Mouse (Mus musculus) heart, adult 18-20 months (tissue): Measurements from ENCODE around the gene Spout1. TPM values are rescaled to one million over a fixed set of nuclear protein-coding genes. Genes with fewer than 3 reads are reported as not detected.
A peak's percentile ranks its signal among the peaks of the same experiment; 100 is the strongest.

Source experiments
- DNase-seq, 2 experiments: peaks; one replicate each; pipeline ENCODE4 v3.0.0; 2021 to 2022; ENCODE audit warnings: mixed read lengths in 1 of 2
- long read RNA-seq, 2 experiments: library from polyadenylated mRNA; stranded (forward); transcript quantifications; one replicate each; pipeline ENCODE4 v2.0.0; 2021
- total RNA-seq, 2 experiments: library from RNA; stranded (reverse); gene quantifications; 2 replicates each; pipeline ENCODE4 v1.2.3; 2021

Spout1 gene
- 1 to 10 TPM; 4.8 to 6.4 TPM for total RNA-seq
- long read RNA-seq, experiment 1, transcript Spout1-201 (12 exons, 1,805 nt): major isoform, 5 of 6 reads
- long read RNA-seq, experiment 1, partial matches to known transcripts: 1 of 6 reads
- long read RNA-seq, experiment 1, other reads (novel, unspliced or antisense): 0 of 6 reads
- long read RNA-seq, experiment 2, partial matches to known transcripts: 0 of 3 reads
- long read RNA-seq, experiment 2, other reads (novel, unspliced or antisense): 1 of 3 reads

DNA sequence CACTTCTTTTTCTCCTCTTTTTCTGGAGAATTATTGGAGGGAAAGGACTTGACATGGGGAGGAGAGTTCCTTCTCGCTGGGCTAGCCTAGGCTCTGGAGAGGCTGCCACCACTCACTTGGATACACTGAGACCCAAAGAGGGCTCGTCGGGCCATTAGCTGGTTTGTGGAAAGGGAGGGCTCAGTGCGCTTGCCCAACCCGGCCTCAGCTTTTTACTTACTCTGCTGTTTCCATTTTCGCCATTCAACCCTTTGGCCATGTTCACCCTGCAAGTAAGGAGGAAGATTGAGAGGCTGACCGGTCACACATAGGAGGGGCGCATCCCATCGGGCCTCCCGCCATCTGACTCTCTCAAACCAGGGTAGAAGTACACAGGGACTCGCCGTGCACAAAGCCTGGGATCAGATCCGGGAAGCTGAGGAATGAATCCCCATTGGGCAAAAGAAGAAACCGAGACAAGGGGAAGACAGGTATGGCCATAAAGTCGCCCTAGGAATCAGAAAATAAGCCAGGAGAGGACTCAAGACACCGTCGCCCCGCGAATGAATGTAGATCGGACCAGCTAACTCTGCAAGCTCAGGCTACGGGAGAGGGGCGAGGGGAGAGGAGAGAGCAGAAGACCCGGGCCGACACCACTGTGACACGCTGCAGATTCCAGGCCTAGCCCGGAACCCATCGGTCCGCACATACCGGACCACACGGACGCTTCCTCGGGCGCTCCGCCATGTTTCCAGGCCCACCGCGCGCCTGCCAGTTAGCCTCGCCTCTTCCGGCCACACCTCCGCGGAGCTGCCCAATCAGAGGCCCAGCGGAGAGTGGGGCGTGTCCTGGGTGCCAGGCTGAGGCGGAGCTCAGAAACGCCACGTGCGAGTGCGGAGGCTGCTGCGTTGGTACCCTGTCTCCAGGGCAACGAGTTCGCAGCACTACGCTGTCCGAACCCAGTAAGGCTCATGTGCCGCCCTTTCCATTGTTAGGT is at the start of gene Spout1:
TSS of gene Spout1 (minus strand) at position 760 of the 976 bp plus-strand sequence.
- DNase-seq: peak; percentile 96 to 97

DNA sequence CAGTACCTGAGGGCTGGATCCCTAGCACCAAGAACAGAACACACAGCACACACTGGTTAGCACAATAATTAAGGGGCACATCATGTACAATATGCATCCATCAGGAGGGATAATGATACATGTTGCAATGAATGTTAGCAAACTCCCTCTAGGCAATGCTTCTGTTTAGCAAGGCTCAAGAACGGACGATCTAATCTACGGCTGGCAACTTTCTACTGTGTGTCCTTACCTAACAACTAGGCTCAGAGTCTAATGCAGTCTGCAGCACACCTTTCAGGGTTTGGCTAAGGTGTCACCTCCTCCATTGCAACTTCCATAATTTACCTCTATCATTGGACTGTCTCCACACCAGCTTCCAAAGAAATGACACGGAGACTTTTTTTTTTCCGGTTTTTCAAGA is 38.0 kb upstream of the Spout1 start:
- no peak for DNase-seq

DNA sequence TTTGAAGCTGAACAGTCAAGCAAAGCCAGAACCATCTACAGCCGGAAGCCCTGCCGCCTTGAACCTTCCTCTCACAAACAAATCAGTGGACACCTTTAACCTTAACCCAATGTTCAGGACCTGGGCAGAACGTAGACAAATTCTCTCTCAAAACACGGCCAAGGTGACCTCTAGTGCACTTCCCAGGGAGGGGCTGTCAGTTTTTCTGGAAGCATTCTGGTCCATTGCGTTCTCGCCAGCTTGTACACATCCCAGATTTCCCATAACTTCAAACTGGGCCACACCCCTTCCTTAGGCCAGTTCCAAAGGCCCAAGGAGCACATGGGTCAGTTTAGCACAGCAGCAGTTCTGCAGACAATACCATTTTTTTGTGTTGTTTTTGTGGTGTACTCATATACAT is 37.2 kb upstream of the Spout1 start:
- DNase-seq: peak; percentile 57 to 80

DNA sequence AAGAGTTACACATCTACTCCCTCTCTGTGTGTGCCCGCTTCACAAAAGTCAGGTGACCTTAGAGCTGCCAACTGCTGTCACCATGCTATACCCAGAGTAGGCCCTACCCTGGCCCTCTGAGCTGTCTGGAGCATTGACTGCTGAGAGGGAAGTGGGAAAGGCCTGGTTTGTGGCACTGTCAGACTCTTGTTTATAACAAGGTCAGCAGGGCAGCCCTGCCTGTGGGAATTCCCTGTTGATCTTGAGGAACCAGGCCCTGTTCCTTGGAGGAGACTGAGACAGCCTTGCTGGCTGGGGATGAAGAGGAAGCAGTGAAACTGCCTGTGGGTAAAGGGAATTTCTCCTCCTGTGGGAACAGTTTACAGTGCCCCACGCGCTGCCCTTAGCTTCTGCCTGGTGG is 36.5 kb upstream of the Spout1 start:
- peak in 1 of 2 experiments; percentile 45 for DNase-seq

DNA sequence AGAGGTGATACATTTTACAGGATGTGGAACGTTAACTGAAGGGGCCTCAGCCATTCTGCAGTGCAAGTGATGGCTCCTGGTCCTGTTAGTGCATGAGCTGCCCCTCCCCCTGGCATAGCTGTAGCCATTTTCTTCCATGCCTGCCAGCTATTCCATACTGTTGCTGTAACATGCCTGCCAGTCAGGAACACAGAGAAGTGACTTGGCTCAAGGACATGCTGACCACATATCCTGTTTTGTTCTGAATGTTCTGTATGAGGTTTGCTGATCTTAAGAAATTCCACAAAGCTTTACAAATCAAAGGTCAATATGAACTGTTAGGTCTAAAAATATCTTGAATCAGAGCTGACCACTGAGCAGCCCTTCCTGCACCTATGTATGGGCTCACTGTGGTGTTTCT is 34.7 kb upstream of the Spout1 start:
- peak in 1 of 2 experiments; percentile 26 for DNase-seq

DNA sequence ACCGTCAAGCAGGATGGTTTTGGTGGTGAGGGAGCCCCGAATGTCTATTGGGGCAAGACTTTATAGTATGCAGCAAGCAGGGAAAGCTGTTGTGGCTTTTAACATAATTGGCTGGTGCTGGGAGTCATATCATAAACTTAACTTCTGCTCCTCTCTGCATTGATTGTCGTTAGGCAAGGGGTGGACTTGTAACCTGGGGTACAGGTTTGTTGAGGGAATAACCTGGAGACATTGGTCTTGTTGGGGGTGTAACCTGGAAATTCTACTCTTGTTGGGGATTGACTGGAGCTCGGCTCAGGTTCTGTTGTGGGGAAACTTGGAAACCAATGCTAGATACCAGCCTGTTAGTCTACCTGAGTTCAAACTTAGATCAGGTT is 33.9 kb upstream of the Spout1 start:
- DNase-seq: no peak

DNA sequence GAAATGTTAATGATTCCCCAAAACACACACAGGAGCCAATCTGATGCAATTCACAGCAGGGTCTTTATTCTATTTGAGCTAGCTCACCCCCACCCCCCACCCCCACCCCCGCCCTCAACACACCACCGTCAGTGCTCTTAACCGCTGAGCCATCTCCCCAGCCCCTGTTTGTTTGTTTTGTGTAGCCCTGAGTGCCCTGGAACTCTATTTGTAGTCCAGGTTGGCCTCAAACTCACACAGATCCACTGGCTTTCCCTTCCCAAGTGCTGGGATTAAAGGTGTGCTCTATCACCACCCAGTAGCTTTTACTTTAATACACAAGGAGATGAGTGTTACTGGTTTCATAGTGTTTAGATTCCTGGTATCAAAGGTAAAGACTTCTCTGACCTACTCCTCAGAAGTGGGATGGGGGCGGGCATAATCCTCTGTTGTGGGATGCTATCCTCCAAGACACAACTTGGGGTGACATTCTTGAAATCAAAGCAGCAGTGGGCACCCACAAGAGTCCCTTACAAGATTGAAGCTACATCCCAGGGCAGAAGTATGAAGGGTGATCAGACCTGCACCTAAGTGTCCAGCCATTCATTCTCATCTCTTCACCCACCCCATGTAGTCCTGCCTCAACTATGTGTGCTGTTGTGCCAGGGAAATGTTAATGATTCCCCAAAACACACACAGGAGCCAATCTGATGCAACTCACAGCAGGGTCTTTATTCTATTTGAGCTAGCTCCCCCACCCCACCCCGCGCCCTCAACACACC is 33.3 kb upstream of the Spout1 start:
- DNase-seq: no peak

DNA sequence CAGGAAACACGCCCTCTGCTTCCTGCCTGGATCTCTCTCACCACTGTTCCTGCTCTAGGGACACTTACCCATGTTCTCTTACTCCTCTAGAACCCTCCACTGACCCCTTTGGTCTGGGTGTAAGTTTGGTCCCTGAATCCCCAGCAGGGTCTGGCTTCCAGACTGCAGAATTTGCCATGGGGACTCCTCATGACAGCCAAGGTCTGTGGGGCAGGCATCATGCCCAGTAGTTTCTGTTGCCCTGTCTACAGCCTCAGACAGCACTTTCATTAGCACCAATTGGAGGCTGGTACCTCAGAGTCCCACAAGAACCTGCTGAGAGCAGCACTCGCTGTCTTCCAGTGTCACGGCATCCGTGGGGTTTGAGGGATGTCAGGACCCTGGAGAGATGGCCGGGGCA is 29.6 kb upstream of the Spout1 start:
- DNase-seq: no peak

DNA sequence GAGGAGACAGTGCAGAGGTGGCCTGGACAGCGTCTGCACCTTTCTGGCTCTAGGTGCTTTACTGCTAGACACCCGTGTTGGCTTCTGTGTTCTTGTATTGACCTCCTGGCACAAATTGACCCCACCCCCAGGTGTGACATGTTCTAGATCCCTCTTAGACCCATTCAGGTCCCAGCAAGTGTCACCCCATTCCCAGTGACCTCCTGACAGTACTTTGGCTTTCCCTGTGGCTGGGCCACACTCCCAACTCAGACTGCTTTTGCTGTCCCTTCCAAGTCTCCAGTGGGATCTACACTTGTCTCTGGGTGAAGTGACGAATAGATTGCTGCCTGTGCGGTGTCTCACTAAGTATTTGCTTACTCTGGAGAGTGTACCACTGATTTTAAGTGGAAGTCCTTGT is 29.1 kb upstream of the Spout1 start:
- DNase-seq: no peak

DNA sequence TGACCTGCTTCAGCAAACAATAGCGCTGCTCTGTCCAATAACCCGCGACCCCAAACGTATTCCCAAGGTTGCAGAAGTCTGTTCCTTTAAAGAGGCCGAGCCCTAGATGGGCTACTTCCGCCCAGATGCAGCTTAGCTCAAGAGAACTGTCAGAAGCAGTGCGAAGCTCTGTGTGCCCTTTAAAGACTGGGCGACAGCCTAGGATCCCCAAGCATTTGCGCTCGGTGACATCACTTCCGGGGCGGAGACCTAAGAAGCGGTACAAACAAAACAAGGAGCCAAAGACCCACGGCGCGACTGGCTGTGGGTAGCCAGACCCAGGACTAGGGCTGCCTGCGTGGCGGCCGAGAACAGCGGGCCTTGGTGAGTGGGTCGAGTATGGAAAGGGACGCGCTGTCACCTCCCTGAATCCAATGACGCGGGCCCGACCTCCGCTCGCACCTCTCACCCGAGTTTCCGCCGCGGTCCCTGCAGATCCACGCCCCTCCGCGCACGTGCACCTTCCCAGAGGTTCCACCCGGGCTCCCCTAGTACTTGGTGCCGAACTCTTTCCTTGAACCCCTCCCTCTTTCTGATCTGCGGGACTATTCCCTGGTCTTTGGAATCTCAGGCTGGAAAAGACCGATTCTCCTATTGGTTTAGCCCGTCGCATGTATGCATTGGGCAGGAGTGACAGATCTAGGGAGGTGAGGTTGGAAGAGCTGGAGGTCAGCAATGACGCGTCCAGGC is 27.5 kb upstream of the Spout1 start, which contains the start of gene Kyat1:
TSS of gene Kyat1 (minus strand) at position 219 of the 729 bp plus-strand sequence.
- peak; percentile 97 to 98 for DNase-seq

DNA sequence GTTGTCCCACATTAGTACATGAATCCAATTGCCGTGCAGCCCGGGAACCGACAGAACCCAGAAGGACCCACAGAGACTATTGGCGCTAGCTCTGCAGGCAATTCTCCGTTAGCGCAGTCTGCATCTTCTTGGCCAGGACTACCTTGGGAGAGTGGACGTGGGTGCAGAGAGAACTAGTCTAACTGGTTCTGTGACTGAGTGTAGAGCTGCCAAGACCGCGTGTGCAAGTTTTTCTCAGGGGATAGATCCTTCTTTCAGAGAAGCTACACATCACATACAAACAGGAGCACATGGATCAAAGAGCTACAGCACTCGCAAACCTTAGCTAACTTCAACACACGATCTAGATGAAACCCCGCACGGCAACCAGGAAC is 27.0 kb upstream of the Spout1 start:
- DNase-seq: no peak

DNA sequence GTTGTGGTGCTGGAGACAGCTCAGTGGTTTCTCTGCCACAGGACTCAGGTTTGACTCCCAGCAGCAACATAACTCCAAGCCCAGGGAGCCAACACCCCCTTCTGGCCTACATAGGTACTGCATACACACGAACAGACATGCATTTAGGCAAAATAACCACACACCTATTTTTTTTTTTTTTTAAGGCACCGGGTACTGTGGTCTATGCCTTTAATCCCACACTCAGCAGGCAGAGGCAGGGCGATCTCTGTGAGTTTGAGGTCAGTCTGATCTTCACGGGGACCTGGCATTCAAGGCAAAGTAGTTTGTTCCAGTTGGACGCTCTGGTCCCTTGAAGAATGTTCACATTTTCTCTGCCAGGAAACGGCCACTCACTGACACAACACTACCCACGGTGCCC is 25.2 kb upstream of the Spout1 start:
- no peak for DNase-seq

DNA sequence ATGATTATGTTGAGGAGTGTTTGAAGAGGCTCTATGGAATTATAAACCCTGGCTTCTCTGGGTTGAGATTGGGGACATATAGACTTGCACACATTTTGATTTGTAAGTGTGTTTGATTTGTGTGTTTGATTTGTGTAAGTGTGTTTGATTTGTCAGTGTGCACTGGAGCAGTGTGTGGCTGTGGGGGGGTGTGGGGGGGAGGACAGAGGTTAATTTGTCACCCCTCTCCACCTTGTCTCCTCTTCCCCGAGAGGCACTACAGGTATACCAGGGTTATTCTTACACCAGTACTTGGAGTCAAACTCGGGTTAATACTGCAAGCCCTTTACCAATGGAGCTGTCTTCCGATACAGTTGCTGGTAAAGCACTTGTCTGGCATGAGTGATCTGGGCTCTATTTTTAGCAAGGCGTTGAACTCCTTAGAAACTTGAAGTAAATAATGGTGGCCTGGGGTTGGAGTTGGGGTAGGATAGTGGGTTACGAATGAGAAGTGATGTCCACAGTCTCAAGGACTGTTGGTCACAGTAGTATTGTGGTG is 22.2 kb upstream of the Spout1 start:
- no peak for DNase-seq

DNA sequence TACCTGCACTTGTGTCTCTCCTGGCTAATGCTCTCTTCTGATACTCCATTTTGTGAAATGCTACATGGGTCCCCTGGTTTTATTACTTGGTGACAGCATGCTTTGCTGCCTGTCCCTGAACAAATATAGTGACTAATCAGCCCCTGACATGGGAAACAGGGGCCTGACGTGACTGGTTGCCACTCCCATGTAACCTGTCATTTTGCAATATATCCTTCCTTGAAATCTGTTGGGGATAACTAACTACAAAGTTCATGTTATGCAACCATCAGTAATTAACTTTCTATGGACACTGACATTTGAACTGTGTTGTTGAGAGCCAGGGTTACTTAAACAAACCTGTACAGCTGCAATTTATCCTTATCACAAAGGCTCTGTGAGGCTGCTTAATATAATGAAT is 21.7 kb upstream of the Spout1 start:
- no peak for DNase-seq

DNA sequence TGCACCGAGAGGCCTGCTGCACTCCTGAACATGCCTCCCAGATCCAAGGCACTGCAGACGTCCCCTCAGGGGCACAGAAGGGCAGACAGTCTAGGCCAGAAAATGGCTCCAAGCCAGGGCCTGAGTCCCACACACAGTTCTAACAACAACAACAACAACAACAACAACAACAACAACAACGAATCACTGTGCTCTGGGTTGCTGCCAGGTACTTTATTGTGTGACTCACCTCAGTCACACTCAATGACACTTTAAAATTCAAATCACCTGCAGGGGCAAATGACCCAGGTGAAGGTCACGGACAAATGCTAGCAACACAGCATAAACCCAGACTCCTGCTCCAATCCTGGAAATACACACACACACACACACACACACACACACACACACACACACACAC is 19.8 kb upstream of the Spout1 start:
- no peak for DNase-seq

DNA sequence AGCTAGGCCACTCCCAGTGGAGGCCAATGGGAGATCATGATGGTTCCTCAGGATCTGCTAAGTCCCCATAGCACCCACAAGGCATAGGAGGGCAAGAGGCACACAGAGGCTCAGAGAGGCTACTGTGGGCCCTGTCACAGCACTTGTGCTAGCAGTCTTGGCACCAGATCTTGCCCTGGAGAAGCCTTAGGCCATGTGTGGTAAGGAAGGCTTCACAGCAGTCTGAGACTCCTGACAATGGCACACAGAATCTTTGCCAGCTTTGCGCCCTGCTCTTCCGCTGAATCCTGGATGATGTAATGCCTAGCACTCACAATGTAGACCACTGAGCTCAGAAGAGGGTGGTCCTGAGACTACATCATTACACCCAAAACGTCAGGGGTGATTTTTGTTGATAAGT is 16.4 kb upstream of the Spout1 start:
- no peak for DNase-seq

DNA sequence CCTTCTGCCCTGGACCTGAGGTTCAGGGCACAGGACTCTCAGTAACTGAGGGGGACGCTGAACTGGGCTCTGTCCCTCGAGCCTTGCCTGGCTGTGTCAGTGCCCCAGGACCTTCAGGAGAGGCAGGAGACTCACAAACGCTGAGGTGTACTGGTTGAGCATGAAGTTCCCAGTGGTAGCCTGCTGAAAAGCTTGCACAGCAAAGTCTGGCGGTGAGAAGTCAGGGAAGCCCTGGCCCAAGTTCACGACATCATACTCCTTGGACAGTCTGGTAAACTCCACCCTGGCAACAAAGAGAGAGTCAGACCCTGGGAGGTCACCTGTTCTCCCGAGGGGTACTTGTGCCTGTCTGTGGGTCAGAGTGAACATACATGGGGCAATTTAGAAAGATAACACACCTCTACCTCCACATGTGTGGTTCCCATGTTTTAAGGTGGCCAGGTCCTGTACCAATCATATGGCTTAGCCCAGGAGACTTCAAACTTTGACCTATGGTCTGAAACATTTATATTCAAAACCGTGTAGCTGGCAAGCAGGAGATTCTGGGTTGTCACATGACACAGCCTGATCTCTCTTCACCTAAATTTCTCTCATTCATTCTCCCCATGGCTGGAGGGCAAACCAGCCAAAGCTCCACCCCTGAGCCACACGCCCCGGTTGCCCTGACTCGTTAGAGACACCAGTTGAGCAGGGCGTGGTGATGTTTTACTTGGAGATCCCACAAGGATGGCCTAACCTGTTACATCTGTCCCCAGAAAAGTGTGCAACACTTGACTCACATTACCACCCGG is 13.7 kb upstream of the Spout1 start:
- DNase-seq: no peak

DNA sequence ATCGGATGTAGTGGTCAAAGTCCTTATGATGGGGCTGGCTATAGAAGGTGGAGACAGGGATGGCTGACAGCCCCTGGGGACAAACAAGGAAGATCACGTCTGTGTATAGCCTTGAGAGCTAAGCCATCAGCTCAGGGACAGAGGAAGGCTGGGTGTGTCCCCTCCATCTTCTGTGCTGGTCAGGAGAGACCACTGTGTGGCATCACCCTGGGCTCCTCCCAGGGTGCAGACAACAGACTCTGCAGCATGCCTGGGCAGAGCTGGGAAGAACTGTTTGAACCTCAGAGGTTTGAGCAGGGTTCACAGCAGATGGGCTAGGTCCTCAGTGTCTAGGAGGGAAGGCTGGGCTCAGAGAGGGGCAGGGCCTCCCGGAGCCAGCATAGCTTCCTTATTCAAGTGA is 7.4 kb upstream of the Spout1 start:
- DNase-seq: no peak

DNA sequence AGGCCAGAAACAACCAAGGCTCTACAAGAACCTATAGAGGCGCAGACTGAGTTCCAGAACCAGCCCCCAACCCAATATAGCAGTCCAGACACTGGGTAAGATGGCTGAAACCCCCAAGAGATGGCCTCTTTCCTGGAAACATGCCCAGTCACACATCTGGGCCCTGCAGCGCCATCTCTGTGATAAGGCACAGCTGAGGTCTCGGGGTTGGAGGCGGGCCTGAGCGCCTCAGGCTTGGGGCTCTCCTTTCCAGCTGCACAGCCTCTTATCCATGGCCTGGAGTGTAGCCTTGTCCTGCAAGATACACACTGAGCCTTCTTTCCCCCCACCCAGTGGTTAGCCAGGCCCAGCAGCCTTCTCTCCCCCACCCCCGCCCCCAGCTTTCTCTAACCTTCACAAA is 7.0 kb upstream of the Spout1 start:
- no peak for DNase-seq

DNA sequence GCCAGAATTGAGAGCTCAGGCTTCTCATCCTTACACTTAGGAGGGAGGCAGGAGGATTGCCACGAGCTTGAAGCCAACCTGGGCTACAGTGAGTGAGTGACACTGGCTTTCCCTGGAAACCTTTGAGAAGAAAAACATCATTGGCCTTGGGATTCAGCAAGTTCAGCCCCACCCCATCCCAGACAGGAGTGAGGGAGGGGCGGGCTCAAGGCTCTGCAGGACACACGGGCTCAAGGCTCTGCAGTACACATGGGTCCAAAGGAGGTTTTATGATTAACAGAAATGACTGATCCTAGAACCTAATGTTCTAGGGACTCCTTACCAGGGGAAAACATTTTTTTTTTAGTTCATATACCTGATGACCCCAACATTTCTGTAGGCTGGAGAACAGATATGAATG is 5.5 kb upstream of the Spout1 start:
- no peak for DNase-seq

DNA sequence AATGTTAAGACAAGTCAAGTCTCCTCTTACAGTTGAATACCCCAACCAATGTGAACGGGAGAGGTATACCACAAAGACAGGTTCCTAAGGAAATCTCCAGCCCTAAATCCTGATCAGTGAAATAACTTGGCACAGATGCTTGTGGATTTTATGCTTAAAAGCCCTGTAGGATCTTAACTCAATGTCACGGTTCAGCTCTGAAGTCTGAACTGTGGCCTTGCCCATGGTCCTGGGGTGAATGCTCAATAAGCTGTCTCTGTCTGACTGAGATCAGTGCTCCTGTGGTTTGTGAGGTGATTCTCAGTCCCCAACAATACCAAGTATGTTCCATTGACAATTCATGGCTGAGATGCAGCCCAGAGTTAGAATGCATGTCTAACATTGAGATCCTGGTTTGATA is 4.2 kb upstream of the Spout1 start:
- DNase-seq: no peak
